Mouse (Mus musculus) MEL (cell line): Measurements from ENCODE around the gene Clock. TPM values are rescaled to one million over a fixed set of nuclear protein-coding genes. Genes with fewer than 3 reads are reported as not detected.

Source experiments
- DNase-seq: peaks from one replicate; pipeline ENCODE4 v3.0.0; 2011; ENCODE audit warnings: low read depth, low spot score
- H3K27ac ChIP-seq: 2 replicates; pipeline ENCODE4 v1.5.1; 2012; ENCODE audit warnings: low read depth, mild to moderate bottlenecking, control low read depth, low read length, moderate library complexity; ENCODE audit not compliant: control insufficient read depth
- H3K27me3 ChIP-seq, 2 experiments: fragments of 150-350 bp in 1 of 2; sonication (generic) in 1 of 2; 2 replicates each; pipeline ENCODE4 v1.6.1; 2012; ENCODE audit warnings: low read length in 2 of 2, mild to moderate bottlenecking in 2 of 2, improper control_type of control experiment in 1 of 2, moderate library complexity in 1 of 2; ENCODE audit not compliant: insufficient read depth in 2 of 2, control insufficient read depth in 1 of 2
- H3K36me3 ChIP-seq, 2 experiments: 2 replicates each; pipeline ENCODE4 v1.6.1; 2012 to 2014; ENCODE audit warnings: low read length in 2 of 2, improper control_type of control experiment in 1 of 2, inconsistent platforms in 1 of 2, mild to moderate bottlenecking in 1 of 2; ENCODE audit not compliant: insufficient read depth in 2 of 2, control insufficient read depth in 1 of 2
- H3K4me1 ChIP-seq, 2 experiments: fragments of 150-350 bp in 1 of 2; sonication (generic) in 1 of 2; 2 replicates each; pipeline ENCODE4 v1.6.1; 2012; ENCODE audit warnings: low read length in 2 of 2, improper control_type of control experiment in 1 of 2, mild to moderate bottlenecking in 1 of 2; ENCODE audit not compliant: insufficient read depth in 2 of 2, control insufficient read depth in 1 of 2
- H3K4me3 ChIP-seq, 2 experiments: fragments of 150-350 bp in 1 of 2; sonication (generic) in 1 of 2; 2 replicates each; pipeline ENCODE4 v1.5.1; 2012; ENCODE audit warnings: low read depth in 2 of 2, low read length in 2 of 2, mild to moderate bottlenecking in 2 of 2, moderate library complexity in 2 of 2, control low read depth in 1 of 2, improper control_type of control experiment in 1 of 2; ENCODE audit not compliant: control insufficient read depth in 1 of 2, insufficient read depth in 1 of 2
- H3K79me2 ChIP-seq: 2 replicates; pipeline ENCODE4 v1.6.1; 2012; ENCODE audit warnings: mild to moderate bottlenecking, low read length, moderate library complexity; ENCODE audit not compliant: control insufficient read depth, poor library complexity, insufficient read depth
- H3K9ac ChIP-seq: 2 replicates; pipeline ENCODE4 v1.6.1; 2012; ENCODE audit warnings: low read depth, mild to moderate bottlenecking, control low read depth, low read length, moderate library complexity; ENCODE audit not compliant: control insufficient read depth, poor library complexity, severe bottlenecking
- H3K9me3 ChIP-seq: fragments of 150-350 bp; sonication (generic); replicated peaks from 2 replicates; pipeline ENCODE4 v1.6.1; 2012; ENCODE audit warnings: mild to moderate bottlenecking, low read length, improper control_type of control experiment, moderate library complexity; ENCODE audit not compliant: insufficient read depth
- CHD1 ChIP-seq: IDR thresholded peaks from 2 replicates; pipeline ENCODE4 v1.6.1; 2012; ENCODE audit warnings: low read depth, mild to moderate bottlenecking, inconsistent platforms, low read length, improper control_type of control experiment
- EP300 ChIP-seq, 2 experiments: IDR thresholded peaks; 2 replicates each; pipeline ENCODE4 v1.6.1; 2011; ENCODE audit warnings: improper control_type of control experiment in 2 of 2, low read length in 2 of 2, low read depth in 1 of 2, mild to moderate bottlenecking in 1 of 2
- MAX ChIP-seq: IDR thresholded peaks from 2 replicates; pipeline ENCODE4 v1.6.1; 2011; ENCODE audit warnings: low read length, improper control_type of control experiment
- MAZ ChIP-seq: IDR thresholded peaks from 2 replicates; pipeline ENCODE4 v1.6.1; 2012; ENCODE audit warnings: low read depth, mild to moderate bottlenecking, inconsistent platforms, low read length, improper control_type of control experiment
- MYC ChIP-seq: IDR thresholded peaks from 2 replicates; pipeline ENCODE4 v1.6.1; 2011; ENCODE audit warnings: low read depth, mild to moderate bottlenecking, low read length, improper control_type of control experiment, moderate library complexity
- NRF1 ChIP-seq: IDR thresholded peaks from 2 replicates; pipeline ENCODE4 v1.6.1; 2014; ENCODE audit warnings: low read depth, mild to moderate bottlenecking, inconsistent platforms, low read length, improper control_type of control experiment, moderate library complexity; ENCODE audit not compliant: poor library complexity, insufficient read depth, severe bottlenecking
- POLR2AphosphoS2 ChIP-seq: IDR thresholded peaks from 2 replicates; pipeline ENCODE4 v1.6.1; 2011; ENCODE audit warnings: low read length, improper control_type of control experiment
- RAD21 ChIP-seq: IDR thresholded peaks from 2 replicates; pipeline ENCODE4 v1.6.1; 2011; ENCODE audit warnings: mild to moderate bottlenecking, low read depth, low read length, improper control_type of control experiment
- RCOR1 ChIP-seq: IDR thresholded peaks from 2 replicates; pipeline ENCODE4 v1.6.1; 2012; ENCODE audit warnings: low read depth, mild to moderate bottlenecking, inconsistent platforms, low read length, improper control_type of control experiment
- SMC3 ChIP-seq: IDR thresholded peaks from 2 replicates; pipeline ENCODE4 v1.6.1; 2011; ENCODE audit warnings: low read depth, low read length, improper control_type of control experiment
- TCF12 ChIP-seq: IDR thresholded peaks from 2 replicates; pipeline ENCODE4 v1.6.1; 2014; ENCODE audit warnings: low read depth, mild to moderate bottlenecking, inconsistent platforms, low read length, improper control_type of control experiment, moderate library complexity
- USF1 ChIP-seq: IDR thresholded peaks from 2 replicates; pipeline ENCODE4 v1.6.1; 2014; ENCODE audit warnings: low read depth, mild to moderate bottlenecking, inconsistent platforms, low read length, improper control_type of control experiment, moderate library complexity
- ZNF384 ChIP-seq: IDR thresholded peaks from 2 replicates; pipeline ENCODE4 v1.6.1; 2012; ENCODE audit warnings: low read depth, mild to moderate bottlenecking, inconsistent platforms, low read length, improper control_type of control experiment
- polyA plus RNA-seq, 2 experiments: library from polyadenylated mRNA; stranded (reverse) in 1 of 2; unstranded in 1 of 2; fragments of >175 nt in 1 of 2; fragments of >200 nt in 1 of 2; gene quantifications; 2 replicates each; pipeline versions ENCODE4 v1.2.1 to v1.2.4; 2012; ENCODE audit warnings: low replicate concordance in 2 of 2, low read depth in 1 of 2; ENCODE audit not compliant: insufficient read length in 2 of 2, insufficient read depth in 1 of 2, missing spikeins in 1 of 2
- total RNA-seq: library from RNA; depleted of rRNA; stranded (reverse); fragments of 300-350 nt; gene quantifications from 2 replicates; pipeline ENCODE4 v1.2.3, GENCODE M21; 2012

The Clock gene
- total and polyA plus RNA-seq, 3 experiments = 4.1 to 77.5 (median 6.3) TPM

- DNase-seq = peak; percentile 62
- no peak overlapping the region for H3K27ac ChIP-seq
These were observed 121.4 kb downstream of the Clock start for GRCm38 (mm10) chr5:76183043-76183749.

GRCm38 (mm10) chr5:76182326-76182725 is 122.3 kb downstream of the Clock start:
- DNase-seq = no peak
- Histone ChIP-seq H3K4me1 (peaks cover 9 to 21% of the 10 kb centered on the region in 2 experiments), H3K4me3 (no peak overlapping the region), H3K27ac (no peak overlapping the region), H3K9ac (no peak overlapping the region), H3K36me3 (peaks cover 0 to 28% of the 10 kb centered on the region in 2 experiments; a peak in 3 of 4 replicates), H3K79me2 (peaks cover 27% of the 10 kb centered on the region), H3K9me3 (no peaks in the 10 kb centered on the region), H3K27me3 (no peaks in the 10 kb centered on the region)
- TF ChIP-seq MAZ (no peak), RAD21 (no peak)

More at GRCm38 (mm10) chr5:76183043-76183749, 121.4 kb downstream of the Clock start:
- Histone ChIP-seq H3K4me3 (peak overlapping the region; percentile 77 to 88), H3K4me1 (peaks cover 10 to 23% of the 10 kb centered on the region in 2 experiments), H3K27me3 (no peaks in the 10 kb centered on the region), H3K9ac (peak overlapping the region; percentile 57)
- TF ChIP-seq NRF1 (peak; percentile 48; the same call in 1 of the 2 replicates), EP300 (IDR thresholded peaks at IDR 0.05; ENCODE audit: low read depth in 1 of 2, low read length in 2 of 2) (peak in 1 of 2 experiments; percentile 26; a peak in 1 of 4 replicates), MAX (peak; percentile 72), USF1 (0 out of 2 replicates have a peak, but pooled peaks have one; percentile 11), ZNF384 (peak; percentile 91), RCOR1 (0 out of 2 replicates have a peak, but pooled peaks have one; percentile 16), MYC (peak; percentile 63; the same call in 1 of the 2 replicates), CHD1 (no peak), SMC3 (no peak), POLR2AphosphoS2 (no peak), TCF12 (no peak)
- TF ChIP-seq, all 39 proteins: peak for 7
- Histone ChIP-seq H3K36me3 (peaks cover 0 to 30% of the 10 kb centered on the region in 2 experiments; a peak in 3 of 4 replicates), H3K9me3 (no peaks in the 10 kb centered on the region), H3K79me2 (peaks cover 33% of the 10 kb centered on the region)
